Mouse (Mus musculus): Measurements from ENCODE around the gene Fiz1.

GRCm38 (mm10) chr7:5008229-5008628 is 6.3 kb downstream of the Fiz1 start:
- TF ChIP-seq CTCF (IDR thresholded peaks at IDR 0.05; ENCODE audit: control insufficient read depth, insufficient read depth, insufficient replicate concordance, low read depth, low read length) (no peak), POLR2A (IDR thresholded peaks at IDR 0.05; ENCODE audit: control insufficient read depth, low read depth, low read length) (no peak)
